Mouse (Mus musculus) adrenal gland, postnatal 36 days (tissue): ENCODE measurements around the gene Cep83. TPM values are rescaled to one million over a fixed set of nuclear protein-coding genes. Genes with fewer than 3 reads are reported as not detected.

ENCODE experiments used
- DNase-seq, 2 experiments: peaks; one replicate each; pipeline ENCODE4 v3.0.0; 2021; ENCODE audit warnings: mixed read lengths in 1 of 2
- total RNA-seq, 2 experiments: library from RNA; stranded (reverse); gene quantifications; 2 replicates each; pipeline ENCODE4 v1.2.3; 2021

The Cep83 gene
- total RNA-seq, 2 experiments from 2014 or later = 9.6 to 9.8 TPM

GRCm38 (mm10) chr10:94779319-94779718 is 90.9 kb downstream of the Cep83 start:
- DNase-seq = no peak

GRCm38 (mm10) chr10:94780618-94781262 is 92.3 kb downstream of the Cep83 start:
- no peak for DNase-seq

- DNase-seq = peak; percentile 61 to 79
Observed at GRCm38 (mm10) chr10:94789205-94789604, 100.8 kb downstream of the Cep83 start.

- no peak for DNase-seq
Observed at GRCm38 (mm10) chr10:94793914-94794313, 105.5 kb downstream of the Cep83 start.

- no peak for DNase-seq
Observed at GRCm38 (mm10) chr10:94794666-94795244, 106.3 kb downstream of the Cep83 start.

GRCm38 (mm10) chr10:94798128-94798527 is 109.7 kb downstream of the Cep83 start:
- no peak for DNase-seq

- DNase-seq = no peak
Observed at GRCm38 (mm10) chr10:94799485-94800239, 111.2 kb downstream of the Cep83 start.

GRCm38 (mm10) chr10:94800677-94801354 is 112.4 kb downstream of the Cep83 start:
- no peak for DNase-seq

GRCm38 (mm10) chr10:94804029-94804908 is 115.8 kb downstream of the Cep83 start:
- no peak for DNase-seq

- no peak for DNase-seq
Observed at GRCm38 (mm10) chr10:94804909-94805220, 116.4 kb downstream of the Cep83 start.

GRCm38 (mm10) chr10:94807323-94807722 is 118.9 kb downstream of the Cep83 start:
- DNase-seq = no peak

GRCm38 (mm10) chr10:94808275-94808674 is 119.8 kb downstream of the Cep83 start:
- DNase-seq = no peak

GRCm38 (mm10) chr10:94809946-94810472 is 121.6 kb downstream of the Cep83 start:
- DNase-seq = no peak

GRCm38 (mm10) chr10:94811907-94812851 is 123.7 kb downstream of the Cep83 start:
- DNase-seq = no peak

- DNase-seq = no peak
Observed at GRCm38 (mm10) chr10:94818127-94818526, 129.7 kb downstream of the Cep83 start.

- DNase-seq = no peak
Observed at GRCm38 (mm10) chr10:94818781-94819665, 130.6 kb downstream of the Cep83 start.

GRCm38 (mm10) chr10:94823971-94824760 is 135.7 kb downstream of the Cep83 start:
- DNase-seq = no peak

- DNase-seq = no peak
Observed at GRCm38 (mm10) chr10:94825951-94826350, 137.5 kb downstream of the Cep83 start.
